Mouse (Mus musculus) heart, adult 2 months (tissue): ENCODE measurements around the gene Celf2. TPM values are rescaled to one million over a fixed set of nuclear protein-coding genes. Genes with fewer than 3 reads are reported as not detected.

ENCODE experiments used
- DNase-seq, 2 experiments: peaks; one replicate each; pipeline ENCODE4 v3.0.0; 2021
- H3K27ac ChIP-seq: fragments of 200-600 bp; 2 replicates; pipeline ENCODE4 v1.8.1; 2022
- H3K27me3 ChIP-seq: fragments of 200-500 bp; 2 replicates; pipeline ENCODE4 v1.6.1; 2012; ENCODE audit warnings: mild to moderate bottlenecking, low read length, inconsistent platforms, mixed read lengths; ENCODE audit not compliant: control insufficient read depth, insufficient read depth
- H3K36me3 ChIP-seq: fragments of 200-500 bp; 2 replicates; pipeline ENCODE4 v1.6.1; 2012; ENCODE audit warnings: low read length, inconsistent platforms; ENCODE audit not compliant: control insufficient read depth, insufficient read depth
- H3K4me1 ChIP-seq: fragments of 200-500 bp; 2 replicates; pipeline ENCODE4 v1.6.1; 2011; ENCODE audit warnings: low read length; ENCODE audit not compliant: control insufficient read depth, insufficient read depth
- H3K4me3 ChIP-seq: fragments of 200-600 bp; 2 replicates; pipeline ENCODE4 v1.8.1; 2022
- H3K79me2 ChIP-seq: fragments of 200-500 bp; replicated peaks from 2 replicates; pipeline ENCODE4 v1.6.1; 2012; ENCODE audit warnings: mild to moderate bottlenecking, inconsistent platforms, low read length, moderate library complexity, mixed read lengths; ENCODE audit not compliant: control insufficient read depth, insufficient read depth
- H3K9ac ChIP-seq: fragments of 200-500 bp; 2 replicates; pipeline ENCODE4 v1.6.1; 2012; ENCODE audit warnings: low read depth, mild to moderate bottlenecking, control low read depth, inconsistent platforms, low read length, mixed read lengths
- CTCF ChIP-seq: fragments of 200-600 bp; IDR thresholded peaks from 2 replicates; pipeline ENCODE4 v1.8.1; 2022; ENCODE audit warnings: antibody characterized with exemption, mild to moderate bottlenecking, moderate library complexity
- EP300 ChIP-seq: fragments of 200-500 bp; IDR thresholded peaks from 2 replicates; pipeline ENCODE4 v1.6.1; 2011; ENCODE audit warnings: low read depth, low read length, control low read depth; ENCODE audit not compliant: insufficient read depth
- POLR2A ChIP-seq: fragments of 200-500 bp; IDR thresholded peaks from 2 replicates; pipeline ENCODE4 v1.6.1; 2011; ENCODE audit warnings: mild to moderate bottlenecking, low read depth, low read length, control low read depth; ENCODE audit not compliant: insufficient read depth
- WGBS: fragments of 180-500 bp; shearing (Covaris S2); methylation state at CpG from one replicate; pipeline ENCODE4 v1.1.7; 2018; 5-methylcytosine and 5-hydroxymethylcytosine counted together
- intact Hi-C: fragments of 180-260 bp; cut with DNase I; formaldehyde crosslinking; loops from one replicate; pipeline ENCODE4 v1.15.1; 2025
- polyA plus RNA-seq: library from polyadenylated mRNA; depleted of rRNA; stranded (reverse); fragments of >200 nt; gene quantifications from 2 replicates; pipeline ENCODE4 v1.2.3, GENCODE M21; 2012
- total RNA-seq, 2 experiments: library from RNA; stranded (reverse); gene quantifications; 2 replicates each; pipeline ENCODE4 v1.2.3; 2021

The Celf2 gene
- total and polyA plus RNA-seq, 3 experiments, result 38.1 to 63.9 (median 56.7) TPM

- intact Hi-C loops, result no loop called here
- Histone ChIP-seq H3K4me3 (no peak overlapping the region), H3K27ac (no peak overlapping the region), H3K36me3 (no peaks in the 10 kb centered on the region; the same call in 1 of the 2 replicates), H3K4me1 (peaks cover 2% of the 10 kb centered on the region), H3K79me2 (no peaks in the 10 kb centered on the region), H3K9ac (no peak overlapping the region), H3K27me3 (no peaks in the 10 kb centered on the region)
- TF ChIP-seq EP300, result no peak
- no peak for TF ChIP-seq CTCF
- TF ChIP-seq POLR2A, result no peak
- WGBS, result 45% methylated on average over 7 of the region's 7 CpGs
- DNase-seq, result no peak
Measured at GRCm38 (mm10) chr2:6911932-6912331, 597.4 kb downstream of the Celf2 start.

- Histone ChIP-seq H3K27ac (no peak overlapping the region), H3K36me3 (no peaks in the 10 kb centered on the region; the same call in 1 of the 2 replicates), H3K4me3 (no peak overlapping the region), H3K79me2 (no peaks in the 10 kb centered on the region), H3K9ac (no peak overlapping the region), H3K4me1 (peaks cover 2% of the 10 kb centered on the region), H3K27me3 (no peaks in the 10 kb centered on the region)
- TF ChIP-seq EP300 (no peak), POLR2A (no peak), CTCF (no peak)
- intact Hi-C loops, result no loop called here
- no peak for DNase-seq
- 66% methylated on average over 7 of the region's 7 CpGs for WGBS
Measured at GRCm38 (mm10) chr2:6909921-6910320, 599.4 kb downstream of the Celf2 start.

- Histone ChIP-seq H3K79me2 (no peaks in the 10 kb centered on the region), H3K36me3 (no peaks in the 10 kb centered on the region), H3K27me3 (no peaks in the 10 kb centered on the region), H3K4me1 (no peaks in the 10 kb centered on the region), H3K9ac (no peak overlapping the region), H3K4me3 (no peak overlapping the region), H3K27ac (no peak overlapping the region)
- TF ChIP-seq POLR2A (no peak), EP300 (no peak), CTCF (no peak)
- no peak for DNase-seq
- intact Hi-C loops, result no loop called here
- 75% methylated on average over 3 of the region's 3 CpGs for WGBS
Measured at GRCm38 (mm10) chr2:6904411-6904810, 605.0 kb downstream of the Celf2 start.

- 86% methylated on average over 4 of the region's 4 CpGs for WGBS
- intact Hi-C loops, result no loop called here
- Histone ChIP-seq H3K36me3 (no peaks in the 10 kb centered on the region), H3K79me2 (no peaks in the 10 kb centered on the region), H3K9ac (no peak overlapping the region), H3K4me1 (no peaks in the 10 kb centered on the region), H3K4me3 (no peak overlapping the region), H3K27me3 (no peaks in the 10 kb centered on the region), H3K27ac (no peak overlapping the region)
- no peak for TF ChIP-seq EP300
- no peak for TF ChIP-seq POLR2A
- TF ChIP-seq CTCF, result no peak
- DNase-seq, result no peak
Measured at GRCm38 (mm10) chr2:6903251-6903763, 606.1 kb downstream of the Celf2 start.

- intact Hi-C loops, result no loop called here
Measured at GRCm38 (mm10) chr2:6896896-6897295, 612.5 kb downstream of the Celf2 start.

GRCm38 (mm10) chr2:6893597-6893996 lies 615.8 kb downstream of the Celf2 start:
- H3K36me3 ChIP-seq, result no peaks in the 10 kb centered on the region
- no peaks in the 10 kb centered on the region for H3K27me3 ChIP-seq
- DNase-seq, result no peak
- intact Hi-C loops, result no loop called here
- 72% methylated on average over 2 of the region's 2 CpGs for WGBS
- H3K27ac ChIP-seq, result no peak overlapping the region
- TF ChIP-seq POLR2A, result no peak
- no peak for TF ChIP-seq CTCF
- TF ChIP-seq EP300, result no peak
- no peaks in the 10 kb centered on the region; the same call in 1 of the 2 replicates for H3K79me2 ChIP-seq
- H3K4me3 ChIP-seq, result no peak overlapping the region
- H3K9ac ChIP-seq, result no peak overlapping the region
- no peaks in the 10 kb centered on the region; the same call in 1 of the 2 replicates for H3K4me1 ChIP-seq

More at GRCm38 (mm10) chr2:6896896-6897295, 612.5 kb downstream of the Celf2 start:
- TF ChIP-seq EP300, result no peak
- no peak for TF ChIP-seq CTCF
- TF ChIP-seq POLR2A, result no peak
- no peaks in the 10 kb centered on the region for H3K36me3 ChIP-seq
- 91% methylated on average over 1 of the region's 1 CpGs for WGBS
- H3K27me3 ChIP-seq, result no peaks in the 10 kb centered on the region
- no peak for DNase-seq
- no peaks in the 10 kb centered on the region for H3K4me1 ChIP-seq
- H3K4me3 ChIP-seq, result no peak overlapping the region
- no peaks in the 10 kb centered on the region for H3K79me2 ChIP-seq
- H3K9ac ChIP-seq, result no peak overlapping the region
- H3K27ac ChIP-seq, result no peak overlapping the region
